Mouse (Mus musculus): ENCODE data around the gene Sbno2. TPM values are rescaled to one million over a fixed set of nuclear protein-coding genes. Genes with fewer than 3 reads are reported as not detected.

The Sbno2 gene
- polyA plus RNA-seq, 1 experiment, result 29.4 TPM

GRCm38 (mm10) chr10:80051618-80052373, 53.6 kb downstream of the Sbno2 start:
- no peak overlapping the region for H3K4me3 ChIP-seq (ENCODE audit: insufficient read depth, poor library complexity, severe bottlenecking)
- no peaks in the 10 kb centered on the region for H3K27me3 ChIP-seq (ENCODE audit: control insufficient read depth, insufficient read depth, insufficient read length)
- H3ac ChIP-seq (ENCODE audit: control insufficient read depth, insufficient read length, low read depth), result no peak overlapping the region
- TF ChIP-seq CTCF (IDR thresholded peaks at IDR 0.05; ENCODE audit: control insufficient read depth, insufficient read depth, insufficient read length) (no peak), FOSL1 (IDR thresholded peaks at IDR 0.05; ENCODE audit: insufficient read depth, low read length, poor library complexity, severe bottlenecking) (no peak), CEBPB (IDR thresholded peaks at IDR 0.05; ENCODE audit: low read depth) (no peak), MYOD1 (IDR thresholded peaks at IDR 0.05; ENCODE audit: control insufficient read depth, insufficient read length, low read depth) (no peak), MAX (IDR thresholded peaks at IDR 0.05) (no peak), USF1 (IDR thresholded peaks at IDR 0.05; ENCODE audit: low read depth) (no peak), MYOG (IDR thresholded peaks at IDR 0.05; ENCODE audit: control insufficient read depth, extremely low read depth, insufficient read length) (no peak)
- H3K79me3 ChIP-seq (ENCODE audit: low read depth), result peaks cover 26% of the 10 kb centered on the region
- H3K36me3 ChIP-seq (ENCODE audit: control insufficient read depth, insufficient read depth), result peaks cover 10% of the 10 kb centered on the region
- H3K79me2 ChIP-seq (ENCODE audit: control insufficient read depth, insufficient read depth), result peaks cover 26% of the 10 kb centered on the region

DNA sequence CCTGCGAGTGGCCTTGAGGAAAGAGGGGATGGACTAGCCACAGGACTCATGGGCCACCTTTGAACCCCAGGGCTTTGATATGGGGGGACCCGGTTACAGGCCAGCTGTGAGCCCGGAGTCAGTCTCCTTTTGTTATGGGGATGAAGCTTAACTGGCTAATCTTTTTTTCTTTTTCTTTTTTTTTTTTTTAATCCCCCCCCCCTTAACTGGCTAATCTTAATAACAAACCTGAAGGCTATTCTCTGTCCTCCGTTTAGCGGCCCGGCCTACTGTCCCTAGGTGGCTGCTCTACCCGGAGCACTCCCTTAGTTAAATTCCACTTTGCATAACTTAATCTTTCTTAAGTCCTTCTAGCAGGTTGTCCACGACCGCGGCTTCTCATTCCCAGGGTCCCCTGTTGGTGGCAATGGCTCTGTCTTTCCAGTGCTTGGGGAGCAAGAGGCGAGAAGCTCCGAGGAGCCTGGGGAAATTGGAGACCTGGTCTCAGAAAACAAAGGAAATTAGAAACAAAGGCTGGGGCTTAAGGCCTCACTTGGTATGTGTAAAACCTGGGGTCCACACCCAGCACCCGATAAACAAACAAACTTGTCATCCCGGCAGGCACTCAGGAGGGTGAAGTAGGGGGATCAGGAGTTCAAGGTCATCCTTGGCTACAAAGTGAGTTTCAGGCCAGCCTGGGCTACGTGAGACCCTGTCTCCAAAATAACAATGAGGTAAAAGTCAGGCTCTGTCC, 54.3 kb downstream of the Sbno2 start:
- H3ac ChIP-seq (ENCODE audit: control insufficient read depth, insufficient read length, low read depth), result no peak overlapping the region
- H3K4me3 ChIP-seq (ENCODE audit: insufficient read depth, poor library complexity, severe bottlenecking), result no peak overlapping the region
- TF ChIP-seq MAX (IDR thresholded peaks at IDR 0.05) (no peak), CEBPB (IDR thresholded peaks at IDR 0.05; ENCODE audit: low read depth) (no peak), MYOG (IDR thresholded peaks at IDR 0.05; ENCODE audit: control insufficient read depth, extremely low read depth, insufficient read length) (no peak)
- H3K79me3 ChIP-seq (ENCODE audit: low read depth), result peaks cover 21% of the 10 kb centered on the region
- peaks cover 26% of the 10 kb centered on the region for H3K79me2 ChIP-seq (ENCODE audit: control insufficient read depth, insufficient read depth)
- no peaks in the 10 kb centered on the region for H3K27me3 ChIP-seq (ENCODE audit: control insufficient read depth, insufficient read depth, insufficient read length)
- peaks cover 4% of the 10 kb centered on the region for H3K36me3 ChIP-seq (ENCODE audit: control insufficient read depth, insufficient read depth)

- Histone ChIP-seq H3K36me3 (ENCODE audit: control insufficient read depth, insufficient read depth) (no peaks in the 10 kb centered on the region), H3K79me3 (ENCODE audit: low read depth) (peaks cover 15% of the 10 kb centered on the region), H3K4me3 (ENCODE audit: insufficient read depth, poor library complexity, severe bottlenecking) (no peak overlapping the region), H3K79me2 (ENCODE audit: control insufficient read depth, insufficient read depth) (peaks cover 18% of the 10 kb centered on the region), H3ac (ENCODE audit: control insufficient read depth, insufficient read length, low read depth) (no peak overlapping the region), H3K27me3 (ENCODE audit: control insufficient read depth, insufficient read depth, insufficient read length) (no peaks in the 10 kb centered on the region)
- TF ChIP-seq CTCF (IDR thresholded peaks at IDR 0.05; ENCODE audit: control insufficient read depth, insufficient read depth, insufficient read length) (no peak), FOSL1 (IDR thresholded peaks at IDR 0.05; ENCODE audit: insufficient read depth, low read length, poor library complexity, severe bottlenecking) (no peak), CEBPB (IDR thresholded peaks at IDR 0.05; ENCODE audit: low read depth) (no peak), USF1 (IDR thresholded peaks at IDR 0.05; ENCODE audit: low read depth) (no peak), MAX (IDR thresholded peaks at IDR 0.05) (no peak), MYOD1 (IDR thresholded peaks at IDR 0.05; ENCODE audit: control insufficient read depth, insufficient read length, low read depth) (no peak), MYOG (IDR thresholded peaks at IDR 0.05; ENCODE audit: control insufficient read depth, extremely low read depth, insufficient read length) (no peak)
These were observed 55.1 kb downstream of the Sbno2 start for GRCm38 (mm10) chr10:80050244-80050643.

GRCm38 (mm10) chr10:80048834-80049233, 56.5 kb downstream of the Sbno2 start:
- Histone ChIP-seq H3K79me3 (ENCODE audit: low read depth) (peaks cover 2% of the 10 kb centered on the region), H3ac (ENCODE audit: control insufficient read depth, insufficient read length, low read depth) (no peak overlapping the region), H3K79me2 (ENCODE audit: control insufficient read depth, insufficient read depth) (peaks cover 4% of the 10 kb centered on the region), H3K4me3 (ENCODE audit: insufficient read depth, poor library complexity, severe bottlenecking) (no peak overlapping the region), H3K27me3 (ENCODE audit: control insufficient read depth, insufficient read depth, insufficient read length) (no peaks in the 10 kb centered on the region), H3K36me3 (ENCODE audit: control insufficient read depth, insufficient read depth) (no peaks in the 10 kb centered on the region)
- TF ChIP-seq USF1 (IDR thresholded peaks at IDR 0.05; ENCODE audit: low read depth), result no peak
- no peak for TF ChIP-seq MYOD1 (IDR thresholded peaks at IDR 0.05; ENCODE audit: control insufficient read depth, insufficient read length, low read depth)
- no peak for TF ChIP-seq CEBPB (IDR thresholded peaks at IDR 0.05; ENCODE audit: low read depth)
- no peak for TF ChIP-seq MAX (IDR thresholded peaks at IDR 0.05)
- no peak for TF ChIP-seq MYOG (IDR thresholded peaks at IDR 0.05; ENCODE audit: control insufficient read depth, extremely low read depth, insufficient read length)
- TF ChIP-seq FOSL1 (IDR thresholded peaks at IDR 0.05; ENCODE audit: insufficient read depth, low read length, poor library complexity, severe bottlenecking), result no peak

GRCm38 (mm10) chr10:80048396-80048795, 57.0 kb downstream of the Sbno2 start:
- no peaks in the 10 kb centered on the region for H3K36me3 ChIP-seq (ENCODE audit: control insufficient read depth, insufficient read depth)
- TF ChIP-seq MAX (IDR thresholded peaks at IDR 0.05) (no peak), FOSL1 (IDR thresholded peaks at IDR 0.05; ENCODE audit: insufficient read depth, low read length, poor library complexity, severe bottlenecking) (no peak), CEBPB (IDR thresholded peaks at IDR 0.05; ENCODE audit: low read depth) (no peak), CTCF (IDR thresholded peaks at IDR 0.05; ENCODE audit: control insufficient read depth, insufficient read depth, insufficient read length) (no peak), USF1 (IDR thresholded peaks at IDR 0.05; ENCODE audit: low read depth) (no peak), MYOG (IDR thresholded peaks at IDR 0.05; ENCODE audit: control insufficient read depth, extremely low read depth, insufficient read length) (no peak), MYOD1 (IDR thresholded peaks at IDR 0.05; ENCODE audit: control insufficient read depth, insufficient read length, low read depth) (no peak)
- H3K27me3 ChIP-seq (ENCODE audit: control insufficient read depth, insufficient read depth, insufficient read length), result no peaks in the 10 kb centered on the region
- no peak overlapping the region for H3K4me3 ChIP-seq (ENCODE audit: insufficient read depth, poor library complexity, severe bottlenecking)
- no peak overlapping the region for H3ac ChIP-seq (ENCODE audit: control insufficient read depth, insufficient read length, low read depth)
- H3K79me2 ChIP-seq (ENCODE audit: control insufficient read depth, insufficient read depth), result no peaks in the 10 kb centered on the region
- H3K79me3 ChIP-seq (ENCODE audit: low read depth), result no peaks in the 10 kb centered on the region
